Mouse (Mus musculus) brain, embryonic 18.5 days (tissue): ENCODE data around the gene Gm5591.
"Not testable (repeated sequence)": the region's sequence is repeated elsewhere in the genome, so short reads cannot be mapped to it uniquely, and the experiment has no call there.

Experiments
- DNase-seq: peaks from one replicate; pipeline ENCODE4 v3.0.0-alpha.2; 2012; ENCODE audit warnings: low read depth, low spot score

The Gm5591 gene

DNA sequence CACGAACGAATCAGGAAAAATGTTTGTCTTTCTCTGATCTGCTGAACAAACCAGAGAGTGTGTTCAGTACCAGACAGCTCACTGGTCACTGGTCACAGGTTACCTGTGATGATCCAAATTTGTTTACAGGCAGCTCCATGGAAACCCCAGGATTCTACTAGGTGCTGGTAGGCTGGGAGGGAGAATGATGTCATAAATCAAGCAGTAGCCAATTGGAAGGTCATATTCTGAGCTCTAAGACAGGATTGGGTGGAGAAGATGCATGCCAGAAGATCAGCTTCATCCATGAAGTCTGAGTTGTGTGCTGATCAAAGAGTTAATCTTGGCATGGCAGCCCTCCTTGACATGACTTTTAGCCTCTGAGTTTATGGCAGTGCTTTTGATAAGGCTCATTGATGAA lies at the start of gene Gm5591:
TSS of gene Gm5591 (minus strand) at position 101 of the 400 bp plus-strand sequence.
- DNase-seq, result not testable (repeated sequence)

DNA sequence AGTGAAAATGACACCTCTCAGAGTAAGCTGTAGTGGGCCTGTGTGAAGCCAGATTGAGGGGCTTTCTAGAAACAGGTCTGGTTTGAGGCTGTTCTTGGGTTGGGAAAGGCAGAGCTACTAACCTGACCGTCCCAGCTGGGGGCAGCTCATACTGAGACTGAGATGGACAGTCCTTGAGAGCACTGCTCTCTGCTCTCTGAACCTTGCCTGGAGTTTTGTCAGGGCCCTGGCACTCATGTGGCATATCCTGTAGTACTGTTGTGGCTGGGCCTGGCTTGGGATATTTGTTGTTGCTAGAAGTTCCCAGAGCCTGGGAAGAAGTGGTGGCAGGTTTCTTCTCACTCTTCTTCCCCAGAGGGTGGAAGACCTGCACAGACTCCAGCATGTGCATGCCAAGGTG lies 39.5 kb downstream of the Gm5591 start:
- not testable (repeated sequence) for DNase-seq
